Mouse (Mus musculus) heart, postnatal 0 days (tissue): ENCODE measurements around the gene Prpf40a. TPM values are rescaled to one million over a fixed set of nuclear protein-coding genes. Genes with fewer than 3 reads are reported as not detected.

ENCODE experiments used
- ATAC-seq: fragments of 200-750 bp; cut with Nextera tagmentation; 2 replicates; pipeline ENCODE4 v1.8.0; 2017; ENCODE audit warnings: low read depth, moderate number of reproducible peaks, moderate library complexity; ENCODE audit not compliant: insufficient read depth
- DNase-seq: peaks from one replicate; pipeline ENCODE4 v3.0.0-alpha.2; 2016; ENCODE audit warnings: low spot score
- H3K27ac ChIP-seq: fragments of 300-500 bp; sonication (generic); 2 replicates; pipeline ENCODE4 v1.5.1; 2014; ENCODE audit warnings: low read depth, mild to moderate bottlenecking
- H3K27me3 ChIP-seq: fragments of 300-500 bp; sonication (generic); 2 replicates; pipeline ENCODE4 v1.6.1; 2014; ENCODE audit warnings: low read length, mixed read lengths; ENCODE audit not compliant: control insufficient read depth, insufficient read depth
- H3K36me3 ChIP-seq: fragments of 300-500 bp; sonication (generic); replicated peaks from 2 replicates; pipeline ENCODE4 v1.6.1; 2014; ENCODE audit warnings: low read length, mixed read lengths; ENCODE audit not compliant: control insufficient read depth, insufficient read depth
- H3K4me1 ChIP-seq: fragments of 300-500 bp; sonication (generic); 2 replicates; pipeline ENCODE4 v1.6.1; 2014; ENCODE audit warnings: antibody characterized with exemption; ENCODE audit not compliant: control insufficient read depth, insufficient read depth
- H3K4me2 ChIP-seq: fragments of 300-500 bp; sonication (generic); 2 replicates; pipeline ENCODE4 v1.6.1; 2014; ENCODE audit warnings: low read depth, mild to moderate bottlenecking, low read length, moderate library complexity
- H3K4me3 ChIP-seq: fragments of 300-500 bp; sonication (generic); 2 replicates; pipeline ENCODE4 v1.5.1; 2014; ENCODE audit warnings: low read depth, low read length
- H3K9ac ChIP-seq: fragments of 300-500 bp; sonication (generic); replicated peaks from 2 replicates; pipeline ENCODE4 v1.6.1; 2014; ENCODE audit warnings: low read depth, low read length, mixed read lengths
- H3K9me3 ChIP-seq: fragments of 300-500 bp; sonication (generic); replicated peaks from 2 replicates; pipeline ENCODE4 v1.6.1; 2016; ENCODE audit warnings: low read length; ENCODE audit not compliant: control insufficient read depth
- CTCF ChIP-seq: IDR thresholded peaks from 2 replicates; pipeline ENCODE4 v1.5.1; 2016; ENCODE audit warnings: antibody characterized with exemption, control low read depth, low read depth
- EP300 ChIP-seq: IDR thresholded peaks from 2 replicates; pipeline ENCODE4 v1.6.1; 2016; ENCODE audit warnings: antibody characterized with exemption, low read depth
- WGBS: fragments of 180-500 bp; shearing (Covaris S2); extraction: QIAGEN DNeasy Blood & Tissue Kit; methylation state at CpG from one replicate; pipeline ENCODE4 v1.1.7; 2014; 5-methylcytosine and 5-hydroxymethylcytosine counted together
- polyA plus RNA-seq: library from polyadenylated mRNA; unstranded; fragments of >200 nt; fragmentation: Nextera tagmentation; extraction: Ambion mirVana; gene quantifications from 2 replicates; pipeline ENCODE4 v1.2.1, GENCODE M21; 2015
- total RNA-seq: library from RNA; depleted of rRNA; stranded (reverse); fragments of >200 nt; gene quantifications from 2 replicates; pipeline ENCODE4 v1.2.3, GENCODE M21; 2014; ENCODE audit warnings: low replicate concordance

The Prpf40a gene
- total and polyA plus RNA-seq, 2 experiments from 2014 or later = 36.5 to 68.6 TPM

- no peak overlapping the region for H3K4me2 ChIP-seq
These were observed 9.2 kb upstream of the Prpf40a start for GRCm38 (mm10) chr2:53200164-53200885.

GRCm38 (mm10) chr2:53199203-53199602, 8.1 kb upstream of the Prpf40a start:
- WGBS = 79% methylated on average over 1 of the region's 1 CpGs
- no peak overlapping the region for H3K4me3 ChIP-seq
- no peak for ATAC-seq
- no peak overlapping the region for H3K27ac ChIP-seq
- H3K4me2 ChIP-seq = no peak overlapping the region
- no peak overlapping the region for H3K9ac ChIP-seq
- DNase-seq = no peak
- TF ChIP-seq CTCF (no peak), EP300 (no peak)
- peaks cover 21% of the 10 kb centered on the region for H3K36me3 ChIP-seq
- no peaks in the 10 kb centered on the region for H3K9me3 ChIP-seq
- H3K4me1 ChIP-seq = peaks cover 4% of the 10 kb centered on the region; the same call in 1 of the 2 replicates
- H3K27me3 ChIP-seq = no peaks in the 10 kb centered on the region

More at GRCm38 (mm10) chr2:53200164-53200885, 9.2 kb upstream of the Prpf40a start:
- 50% methylated on average over 4 of the region's 4 CpGs for WGBS
- Histone ChIP-seq H3K27ac (no peak overlapping the region), H3K4me1 (peaks cover 4% of the 10 kb centered on the region; the same call in 1 of the 2 replicates), H3K27me3 (no peaks in the 10 kb centered on the region), H3K4me3 (no peak overlapping the region), H3K9ac (no peak overlapping the region), H3K36me3 (peaks cover 16% of the 10 kb centered on the region; the same call in 1 of the 2 replicates), H3K9me3 (no peaks in the 10 kb centered on the region)
- ATAC-seq (no peak), DNase-seq (no peak)
- TF ChIP-seq EP300 = no peak
- TF ChIP-seq CTCF = no peak

GRCm38 (mm10) chr2:53196431-53196830, 5.3 kb upstream of the Prpf40a start:
- Histone ChIP-seq H3K27ac (no peak overlapping the region), H3K27me3 (no peaks in the 10 kb centered on the region), H3K36me3 (peaks cover 20% of the 10 kb centered on the region), H3K9me3 (no peaks in the 10 kb centered on the region), H3K9ac (no peak overlapping the region), H3K4me1 (peaks cover 12% of the 10 kb centered on the region; the same call in 1 of the 2 replicates), H3K4me2 (no peak overlapping the region), H3K4me3 (no peak overlapping the region)
- ATAC-seq (no peak), DNase-seq (no peak)
- WGBS = 94% methylated on average over 10 of the region's 10 CpGs
- no peak for TF ChIP-seq CTCF
- no peak for TF ChIP-seq EP300

- Histone ChIP-seq H3K36me3 (peaks cover 15% of the 10 kb centered on the region), H3K4me2 (peak overlapping the region; percentile 93), H3K4me1 (peaks cover 17% of the 10 kb centered on the region; the same call in 1 of the 2 replicates), H3K9ac (peak overlapping the region; percentile 96), H3K27me3 (no peaks in the 10 kb centered on the region), H3K4me3 (peak overlapping the region; percentile 98), H3K9me3 (no peaks in the 10 kb centered on the region), H3K27ac (peak overlapping the region; percentile 99)
- ATAC-seq = no peak
- under 1% methylated on average over 20 of the region's 20 CpGs for WGBS
- DNase-seq = peak; percentile 15
- no peak for TF ChIP-seq EP300
- no peak for TF ChIP-seq CTCF
These were observed 1.3 kb upstream of the Prpf40a start for GRCm38 (mm10) chr2:53192386-53192785.

GRCm38 (mm10) chr2:53191523-53192220, 588 bp upstream of the Prpf40a start, which contains the start of gene Arl6ip6:
TSS of gene Arl6ip6 (plus strand) at chr2:53191726.
- Histone ChIP-seq H3K9me3 (no peaks in the 10 kb centered on the region), H3K4me1 (peaks cover 17% of the 10 kb centered on the region; the same call in 1 of the 2 replicates), H3K9ac (peak within 1 kb of the TSS; percentile 96), H3K4me3 (peak within 1 kb of the TSS; percentile 98), H3K27ac (peak within 1 kb of the TSS; percentile 99), H3K27me3 (no peaks in the 10 kb centered on the region), H3K36me3 (peaks cover 13% of the 10 kb centered on the region), H3K4me2 (peak within 1 kb of the TSS; percentile 93)
- peak; percentile 89 for ATAC-seq
- peak; percentile 93 for DNase-seq
- no peak; the same call in 1 of the 2 replicates for TF ChIP-seq EP300
- WGBS = under 1% methylated on average over 70 of the region's 82 CpGs
